Mouse (Mus musculus) liver, adult 2 months (tissue): ENCODE results near the gene Zcchc14. TPM values are rescaled to one million over a fixed set of nuclear protein-coding genes. Genes with fewer than 3 reads are reported as not detected.
"Not testable (repeated sequence)": the region's sequence is repeated elsewhere in the genome, so short reads cannot be mapped to it uniquely, and the experiment has no call there.

ENCODE experiments used
- DNase-seq: peaks from one replicate; pipeline ENCODE4 v3.0.0-alpha.2; 2011; ENCODE audit warnings: low read depth, low spot score; ENCODE audit errors: extremely low read depth
- H3K27ac ChIP-seq: fragments of 200-500 bp; replicated peaks from 2 replicates; pipeline ENCODE4 v1.5.1; 2012; ENCODE audit warnings: low read depth, mild to moderate bottlenecking, control low read depth, inconsistent platforms, low read length; ENCODE audit not compliant: insufficient read depth
- H3K27me3 ChIP-seq: fragments of 200-500 bp; 2 replicates; pipeline ENCODE4 v1.6.1; 2012; ENCODE audit warnings: mild to moderate bottlenecking, moderate library complexity, low read length, inconsistent platforms; ENCODE audit not compliant: control insufficient read depth, insufficient read depth
- H3K36me3 ChIP-seq: fragments of 200-500 bp; 2 replicates; pipeline ENCODE4 v1.6.1; 2012; ENCODE audit warnings: low read length, inconsistent platforms; ENCODE audit not compliant: control insufficient read depth, insufficient read depth
- H3K4me1 ChIP-seq: fragments of 200-500 bp; 2 replicates; pipeline ENCODE4 v1.6.1; 2011; ENCODE audit warnings: low read length; ENCODE audit not compliant: control insufficient read depth, insufficient read depth
- H3K4me3 ChIP-seq: fragments of 200-500 bp; 2 replicates; pipeline ENCODE4 v1.5.1; 2011; ENCODE audit warnings: low read depth, mild to moderate bottlenecking, control low read depth, low read length, moderate library complexity; ENCODE audit not compliant: insufficient read depth
- H3K79me2 ChIP-seq: fragments of 200-500 bp; 2 replicates; pipeline ENCODE4 v1.6.1; 2012; ENCODE audit warnings: inconsistent platforms, mild to moderate bottlenecking, low read length, moderate library complexity; ENCODE audit not compliant: control insufficient read depth, insufficient read depth
- H3K9ac ChIP-seq: fragments of 200-500 bp; 2 replicates; pipeline ENCODE4 v1.6.1; 2012; ENCODE audit warnings: low read depth, mild to moderate bottlenecking, control low read depth, inconsistent platforms, low read length
- CTCF ChIP-seq: fragments of 200-500 bp; IDR thresholded peaks from 2 replicates; pipeline ENCODE4 v1.5.1; 2011; ENCODE audit warnings: low read depth, low read length, control low read depth
- POLR2A ChIP-seq: fragments of 200-500 bp; IDR thresholded peaks from 2 replicates; pipeline ENCODE4 v1.6.1; 2011; ENCODE audit warnings: low read length, control low read depth; ENCODE audit not compliant: insufficient read depth; ENCODE audit errors: extremely low read depth
- WGBS: fragments of 180-500 bp; shearing (Covaris S2); methylation state at CpG from one replicate; pipeline ENCODE4 v1.1.7; 2018; 5-methylcytosine and 5-hydroxymethylcytosine counted together
- polyA plus RNA-seq: library from polyadenylated mRNA; depleted of rRNA; stranded (reverse); fragments of >200 nt; gene quantifications from 2 replicates; pipeline ENCODE4 v1.2.3, GENCODE M21; 2012
- total RNA-seq: library from RNA; depleted of rRNA; stranded (reverse); fragments of >200 nt; gene quantifications from 2 replicates; pipeline ENCODE4 v1.2.3, GENCODE M21; 2014

Zcchc14 gene
- total and polyA plus RNA-seq, 2 experiments, result 9.2 to 15.6 TPM

- Histone ChIP-seq H3K36me3 (peaks cover 30% of the 10 kb centered on the region), H3K9ac (no peak overlapping the region), H3K4me1 (no peaks in the 10 kb centered on the region), H3K27ac (no peak overlapping the region), H3K79me2 (no peaks in the 10 kb centered on the region), H3K4me3 (no peak overlapping the region), H3K27me3 (no peaks in the 10 kb centered on the region)
- no peak for DNase-seq
- TF ChIP-seq POLR2A (no peak), CTCF (no peak)
- 90% methylated on average over 12 of the region's 12 CpGs for WGBS
Observed at GRCm38 (mm10) chr8:121603801-121604200, 48.9 kb downstream of the Zcchc14 start.

GRCm38 (mm10) chr8:121602860-121603259 is 49.8 kb downstream of the Zcchc14 start:
- WGBS, result 69% methylated on average over 3 of the region's 3 CpGs
- H3K4me3 ChIP-seq, result no peak overlapping the region
- H3K36me3 ChIP-seq, result peaks cover 31% of the 10 kb centered on the region
- TF ChIP-seq POLR2A, result no peak
- TF ChIP-seq CTCF, result peak; percentile 80
- H3K79me2 ChIP-seq, result no peaks in the 10 kb centered on the region
- H3K27ac ChIP-seq, result no peak overlapping the region
- H3K4me1 ChIP-seq, result no peaks in the 10 kb centered on the region
- H3K9ac ChIP-seq, result no peak overlapping the region
- peak; percentile 40 for DNase-seq
- no peaks in the 10 kb centered on the region for H3K27me3 ChIP-seq

- Histone ChIP-seq H3K4me1 (no peaks in the 10 kb centered on the region), H3K36me3 (peaks cover 35% of the 10 kb centered on the region), H3K27ac (no peak overlapping the region), H3K79me2 (no peaks in the 10 kb centered on the region), H3K4me3 (no peak overlapping the region), H3K9ac (no peak overlapping the region), H3K27me3 (no peaks in the 10 kb centered on the region)
- 95% methylated on average over 12 of the region's 12 CpGs for whole genome bisulfite sequencing
- no peak for DNase-seq
- TF ChIP-seq CTCF (no peak), POLR2A (no peak)
Observed at GRCm38 (mm10) chr8:121602411-121602810, 50.3 kb downstream of the Zcchc14 start.

- no peak for DNase-seq
- H3K4me3 ChIP-seq, result no peak overlapping the region
- H3K9ac ChIP-seq, result no peak overlapping the region
- H3K27me3 ChIP-seq, result no peaks in the 10 kb centered on the region
- TF ChIP-seq POLR2A, result no peak
- TF ChIP-seq CTCF, result no peak
- peaks cover 31% of the 10 kb centered on the region for H3K36me3 ChIP-seq
- no peaks in the 10 kb centered on the region for H3K4me1 ChIP-seq
- no peaks in the 10 kb centered on the region for H3K79me2 ChIP-seq
- no peak overlapping the region for H3K27ac ChIP-seq
- WGBS, result 91% methylated on average over 14 of the region's 14 CpGs
Observed at GRCm38 (mm10) chr8:121599842-121600241, 52.9 kb downstream of the Zcchc14 start.

- Histone ChIP-seq H3K9ac (no peak overlapping the region), H3K4me3 (no peak overlapping the region), H3K4me1 (no peaks in the 10 kb centered on the region), H3K36me3 (peaks cover 34% of the 10 kb centered on the region), H3K27ac (no peak overlapping the region), H3K79me2 (peaks cover 7% of the 10 kb centered on the region; the same call in 1 of the 2 replicates), H3K27me3 (no peaks in the 10 kb centered on the region)
- DNase-seq, result peak; percentile 69
- TF ChIP-seq CTCF, result peak; percentile 98
- TF ChIP-seq POLR2A, result no peak
- WGBS, result 18% methylated on average over 7 of the region's 7 CpGs
Observed at GRCm38 (mm10) chr8:121598892-121599291, 53.8 kb downstream of the Zcchc14 start.

GRCm38 (mm10) chr8:121598190-121598589 is 54.5 kb downstream of the Zcchc14 start:
- no peak overlapping the region for H3K27ac ChIP-seq
- H3K9ac ChIP-seq, result no peak overlapping the region
- WGBS, result 87% methylated on average over 7 of the region's 7 CpGs
- peaks cover 13% of the 10 kb centered on the region for H3K79me2 ChIP-seq
- peaks cover 38% of the 10 kb centered on the region for H3K36me3 ChIP-seq
- no peak for TF ChIP-seq CTCF
- TF ChIP-seq POLR2A, result no peak
- H3K4me1 ChIP-seq, result no peaks in the 10 kb centered on the region
- DNase-seq, result no peak
- H3K4me3 ChIP-seq, result no peak overlapping the region
- H3K27me3 ChIP-seq, result no peaks in the 10 kb centered on the region

GRCm38 (mm10) chr8:121597492-121597891 is 55.2 kb downstream of the Zcchc14 start:
- H3K9ac ChIP-seq, H3K27me3 ChIP-seq, DNase-seq, H3K27ac ChIP-seq, H3K4me1 ChIP-seq, H3K4me3 ChIP-seq: not testable (repeated sequence)
- Histone ChIP-seq H3K79me2 (peaks cover 20% of the 10 kb centered on the region), H3K36me3 (peaks cover 38% of the 10 kb centered on the region)
- 54% methylated on average over 2 of the region's 2 CpGs for WGBS
